Mouse (Mus musculus) embryonic facial prominence, embryonic 13.5 days (tissue): ENCODE data around the gene Rtn4rl1. TPM values are rescaled to one million over a fixed set of nuclear protein-coding genes. Genes with fewer than 3 reads are reported as not detected.

Source experiments
- ATAC-seq: fragments of 200-750 bp; cut with Nextera tagmentation; 2 replicates; pipeline ENCODE4 v1.8.0; 2017; ENCODE audit warnings: low read depth; ENCODE audit not compliant: insufficient number of reproducible peaks, insufficient read depth, low FRiP score, low TSS enrichment
- H3K27ac ChIP-seq: fragments of 300-500 bp; sonication (generic); 2 replicates; pipeline ENCODE4 v1.5.1; 2015; ENCODE audit warnings: moderate library complexity, mild to moderate bottlenecking, inconsistent platforms
- H3K27me3 ChIP-seq: fragments of 300-500 bp; sonication (generic); 2 replicates; pipeline ENCODE4 v1.6.1; 2015; ENCODE audit warnings: mild to moderate bottlenecking, inconsistent platforms
- H3K36me3 ChIP-seq: fragments of 300-500 bp; sonication (generic); 2 replicates; pipeline ENCODE4 v1.6.1; 2015; ENCODE audit warnings: mild to moderate bottlenecking, inconsistent platforms
- H3K4me1 ChIP-seq: fragments of 300-500 bp; sonication (generic); 2 replicates; pipeline ENCODE4 v1.6.1; 2015; ENCODE audit warnings: inconsistent platforms
- H3K4me2 ChIP-seq: fragments of 300-500 bp; sonication (generic); 2 replicates; pipeline ENCODE4 v1.6.1; 2015; ENCODE audit warnings: moderate library complexity, mild to moderate bottlenecking, inconsistent platforms
- H3K4me3 ChIP-seq: fragments of 300-500 bp; sonication (generic); 2 replicates; pipeline ENCODE4 v1.5.1; 2015; ENCODE audit warnings: mild to moderate bottlenecking, inconsistent platforms
- H3K9ac ChIP-seq: fragments of 300-500 bp; sonication (generic); 2 replicates; pipeline ENCODE4 v1.6.1; 2015; ENCODE audit warnings: mild to moderate bottlenecking, inconsistent platforms
- H3K9me3 ChIP-seq: fragments of 300-500 bp; sonication (generic); 2 replicates; pipeline ENCODE4 v1.6.1; 2016; ENCODE audit warnings: inconsistent platforms
- WGBS: fragments of 180-500 bp; shearing (Covaris S2); methylation state at CpG from one replicate; pipeline ENCODE4 v1.1.7; 2015; ENCODE audit warnings: mixed read lengths; 5-methylcytosine and 5-hydroxymethylcytosine counted together
- polyA plus RNA-seq: library from polyadenylated mRNA; unstranded; fragments of >200 nt; fragmentation: Nextera tagmentation; extraction: Ambion mirVana; gene quantifications from 2 replicates; pipeline ENCODE4 v1.2.1, GENCODE M21; 2015

Gene Rtn4rl1
- polyA plus RNA-seq, 1 experiment from 2014 or later, result 7.1 TPM

DNA sequence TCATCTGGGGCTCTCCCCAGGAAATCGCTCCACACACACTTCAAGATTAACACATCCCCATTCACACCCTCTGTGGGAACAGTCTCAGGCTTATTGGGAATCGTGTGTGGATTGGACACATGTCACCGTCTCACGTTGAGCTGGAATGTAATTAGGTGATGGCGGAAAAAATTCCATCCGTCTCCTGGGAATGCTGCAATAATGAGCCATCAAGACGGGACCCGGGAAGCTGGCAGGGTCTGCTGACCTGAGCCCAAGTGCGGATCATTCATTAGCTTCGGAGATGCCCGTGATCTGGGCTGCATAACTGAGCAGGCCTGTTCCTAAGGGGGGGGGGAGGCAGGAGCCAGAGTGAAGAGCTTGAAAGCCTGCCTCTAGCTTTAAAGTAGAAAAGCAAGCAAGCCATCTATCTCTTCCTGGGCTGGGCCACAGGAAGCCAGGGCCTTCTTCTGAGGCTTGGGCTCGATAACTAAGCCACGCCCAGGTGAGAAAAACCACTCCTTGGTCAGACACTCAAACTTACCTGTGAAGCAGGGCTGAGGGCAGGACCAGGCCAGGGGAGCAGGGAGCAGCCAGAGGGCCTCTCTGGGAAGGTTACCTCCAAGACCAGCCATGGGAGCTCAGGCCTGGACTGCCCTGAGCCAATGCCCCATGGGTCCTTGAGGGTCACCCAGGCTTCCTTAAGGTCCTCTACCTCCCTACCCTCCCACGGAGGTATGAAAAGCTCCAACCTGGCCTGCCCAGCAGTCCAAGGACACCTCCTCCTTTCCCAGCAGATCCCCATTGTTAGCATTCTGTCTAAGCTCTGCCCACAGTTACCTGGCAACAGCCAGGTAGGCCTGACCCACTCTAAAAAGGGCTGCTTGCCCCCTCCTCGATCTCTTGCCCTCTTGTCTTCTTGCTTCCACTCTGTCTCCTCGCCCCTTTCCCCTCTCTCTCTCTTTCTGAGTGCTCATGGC is 52.1 kb downstream of the Rtn4rl1 start:
- ATAC-seq, result no peak
- 56% methylated on average over 16 of the region's 16 CpGs for WGBS
- Histone ChIP-seq H3K9ac (no peak overlapping the region), H3K4me1 (peaks cover 25% of the 10 kb centered on the region), H3K9me3 (no peaks in the 10 kb centered on the region), H3K27ac (no peak overlapping the region), H3K4me3 (no peak overlapping the region), H3K36me3 (no peaks in the 10 kb centered on the region), H3K4me2 (no peak overlapping the region), H3K27me3 (no peaks in the 10 kb centered on the region)

DNA sequence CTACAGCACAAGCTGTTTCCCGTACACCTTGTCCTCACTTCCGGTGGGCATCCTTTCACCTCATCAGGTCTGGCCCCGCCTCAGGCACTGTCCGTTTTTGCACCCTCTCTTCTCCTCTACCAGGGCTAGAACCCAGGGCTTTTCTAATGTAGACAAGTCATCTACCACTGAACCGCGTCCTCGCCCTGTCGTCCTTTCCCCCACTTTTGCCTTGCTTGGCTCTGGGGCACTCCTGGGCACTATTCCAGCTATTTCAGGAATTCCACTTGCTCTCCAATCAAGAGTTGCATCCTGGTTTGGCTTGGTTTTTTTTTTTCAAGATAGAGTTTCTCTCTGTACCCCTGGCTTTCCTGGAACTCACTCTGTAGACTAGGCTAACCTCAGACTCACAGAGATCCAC is 53.0 kb downstream of the Rtn4rl1 start:
- Histone ChIP-seq H3K4me1 (peaks cover 29% of the 10 kb centered on the region), H3K9me3 (no peaks in the 10 kb centered on the region), H3K27ac (no peak overlapping the region), H3K4me2 (no peak overlapping the region), H3K27me3 (no peaks in the 10 kb centered on the region), H3K9ac (no peak overlapping the region), H3K4me3 (no peak overlapping the region), H3K36me3 (no peaks in the 10 kb centered on the region)
- 76% methylated on average over 8 of the region's 8 CpGs for WGBS
- ATAC-seq, result no peak

DNA sequence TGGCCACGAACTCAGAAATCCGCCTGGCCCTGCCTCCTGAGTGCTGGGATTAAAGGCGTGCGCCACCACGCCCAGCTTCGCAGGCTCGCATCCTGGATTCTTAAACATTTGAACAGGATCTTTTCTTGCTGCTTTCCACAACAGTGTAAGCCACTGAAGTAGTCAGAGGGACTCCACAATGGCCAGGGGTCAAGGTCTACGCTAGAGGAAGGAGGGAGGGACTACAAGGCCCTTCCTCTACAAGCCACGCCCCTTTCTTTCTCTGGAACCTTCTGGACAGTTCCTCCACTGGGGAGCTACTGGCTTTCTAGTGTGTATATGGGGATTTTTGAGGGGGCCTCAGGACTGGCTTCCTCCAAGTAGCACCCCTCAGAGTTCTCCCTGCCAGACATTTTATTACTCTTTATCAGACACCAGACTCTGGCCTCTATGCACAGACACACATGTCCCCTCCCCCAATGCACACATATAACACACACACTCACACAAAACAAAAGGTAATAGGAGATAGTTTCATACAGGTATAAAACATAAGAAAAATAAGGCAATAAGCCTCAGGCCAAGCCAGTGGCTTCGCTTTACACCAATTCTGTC is 53.7 kb downstream of the Rtn4rl1 start:
- Histone ChIP-seq H3K9me3 (no peaks in the 10 kb centered on the region), H3K36me3 (no peaks in the 10 kb centered on the region), H3K27me3 (no peaks in the 10 kb centered on the region), H3K9ac (no peak overlapping the region), H3K4me1 (peaks cover 29% of the 10 kb centered on the region), H3K27ac (no peak overlapping the region), H3K4me2 (no peak overlapping the region), H3K4me3 (no peak overlapping the region)
- 94% methylated on average over 10 of the region's 10 CpGs for WGBS
- no peak for ATAC-seq

- WGBS, result 78% methylated on average over 9 of the region's 9 CpGs
- Histone ChIP-seq H3K27ac (no peak overlapping the region), H3K27me3 (no peaks in the 10 kb centered on the region), H3K36me3 (no peaks in the 10 kb centered on the region), H3K4me1 (peaks cover 34% of the 10 kb centered on the region), H3K9ac (no peak overlapping the region), H3K4me2 (no peak overlapping the region), H3K9me3 (no peaks in the 10 kb centered on the region), H3K4me3 (no peak overlapping the region)
- ATAC-seq, result no peak
Observed at GRCm38 (mm10) chr11:75249588-75249987, 56.0 kb downstream of the Rtn4rl1 start.

DNA sequence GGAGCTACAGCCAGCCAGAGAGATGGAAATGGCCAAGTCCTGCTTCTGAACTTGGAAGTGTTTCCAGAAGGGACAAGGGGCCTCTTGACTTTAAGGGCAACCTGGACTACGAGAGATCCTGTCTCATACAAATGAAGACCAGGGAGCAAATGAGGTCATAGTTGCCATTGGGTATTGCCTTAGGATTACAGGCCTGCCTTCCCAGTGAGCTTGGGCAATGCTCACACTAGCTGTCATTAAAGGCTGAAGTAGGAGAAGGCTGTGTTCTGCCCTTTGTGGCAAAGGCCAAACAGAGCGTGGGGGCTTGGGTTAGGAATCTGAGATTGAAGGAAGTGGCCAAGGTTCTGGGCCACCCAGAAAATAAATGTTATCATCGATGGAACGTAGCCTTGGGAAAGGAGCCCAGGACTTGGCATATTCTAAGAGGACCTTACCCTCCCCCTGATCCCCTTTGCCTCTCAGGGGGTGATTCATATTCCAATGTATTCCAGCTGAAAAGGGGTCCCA is 57.5 kb downstream of the Rtn4rl1 start:
- whole genome bisulfite sequencing, result 69% methylated on average over 4 of the region's 4 CpGs
- no peaks in the 10 kb centered on the region for H3K9me3 ChIP-seq
- no peak overlapping the region for H3K27ac ChIP-seq
- ATAC-seq, result no peak
- H3K4me3 ChIP-seq, result no peak overlapping the region
- H3K36me3 ChIP-seq, result no peaks in the 10 kb centered on the region
- H3K9ac ChIP-seq, result no peak overlapping the region
- H3K4me2 ChIP-seq, result no peak overlapping the region
- peaks cover 30% of the 10 kb centered on the region for H3K4me1 ChIP-seq
- H3K27me3 ChIP-seq, result no peaks in the 10 kb centered on the region

DNA sequence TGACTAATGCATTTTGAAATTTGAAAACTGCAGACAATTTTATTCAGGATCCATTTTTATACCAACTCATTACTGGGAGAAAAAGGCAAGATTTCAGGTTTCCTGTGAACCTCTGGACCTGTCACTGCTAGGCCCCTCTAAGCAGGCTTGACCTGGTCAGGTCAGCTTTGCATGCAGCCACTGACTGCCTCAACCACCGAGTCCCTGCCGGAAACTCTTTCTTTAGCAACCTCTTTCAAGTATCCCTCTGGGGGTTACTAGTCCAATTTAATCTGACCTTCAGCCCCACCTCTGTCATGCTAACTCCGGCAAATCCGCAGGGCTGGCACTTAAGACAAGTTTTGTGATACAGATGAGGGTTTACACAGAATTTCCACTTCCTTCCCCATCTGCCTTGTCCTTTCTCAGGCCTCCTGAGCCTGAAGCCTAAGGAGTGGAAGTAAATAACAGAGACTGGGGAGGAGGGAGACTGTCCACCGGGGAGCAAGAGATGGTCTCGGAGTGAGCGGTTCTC is 58.0 kb downstream of the Rtn4rl1 start:
- no peaks in the 10 kb centered on the region for H3K36me3 ChIP-seq
- peaks cover 29% of the 10 kb centered on the region for H3K4me1 ChIP-seq
- no peak overlapping the region for H3K4me2 ChIP-seq
- no peak overlapping the region for H3K4me3 ChIP-seq
- ATAC-seq, result no peak
- 42% methylated on average over 7 of the region's 7 CpGs for WGBS
- no peaks in the 10 kb centered on the region for H3K9me3 ChIP-seq
- H3K9ac ChIP-seq, result no peak overlapping the region
- H3K27me3 ChIP-seq, result no peaks in the 10 kb centered on the region
- H3K27ac ChIP-seq, result no peak overlapping the region

DNA sequence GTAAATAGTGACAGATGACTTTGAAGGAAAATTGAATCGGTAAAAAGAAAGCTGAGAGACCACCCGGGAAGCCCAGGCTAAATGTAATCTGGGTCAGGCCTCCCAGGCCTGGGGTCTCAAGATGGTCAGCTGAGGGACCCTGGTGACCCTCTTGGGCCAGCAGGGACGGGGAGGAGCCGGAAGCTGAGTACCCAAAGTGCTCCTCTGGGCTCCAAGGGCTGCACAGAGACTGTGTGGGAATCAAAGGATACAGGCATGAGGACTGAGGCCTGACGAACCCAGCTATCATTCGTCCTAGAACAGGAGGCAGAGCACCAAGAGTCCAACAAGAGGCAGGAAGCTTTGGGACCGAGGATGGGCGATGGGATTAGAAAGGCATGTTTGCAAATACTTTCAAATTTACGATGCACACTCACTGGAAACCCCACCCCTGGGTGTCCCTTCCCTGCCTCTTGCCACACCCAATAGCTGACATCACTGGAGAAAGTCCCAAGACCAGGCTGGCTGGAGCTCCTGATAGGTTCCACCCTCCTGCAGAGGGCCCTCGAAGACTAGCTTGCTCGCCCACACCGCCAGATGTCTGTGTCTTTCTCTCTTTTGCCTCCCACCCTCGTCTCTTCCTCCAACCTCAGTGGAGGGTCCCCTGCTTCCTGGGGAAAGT is 60.8 kb downstream of the Rtn4rl1 start:
- Histone ChIP-seq H3K4me2 (peak overlapping the region; percentile 31), H3K36me3 (no peaks in the 10 kb centered on the region), H3K27me3 (no peaks in the 10 kb centered on the region), H3K9ac (peak overlapping the region; percentile 27; the same call in 1 of the 2 replicates), H3K9me3 (no peaks in the 10 kb centered on the region), H3K27ac (peak overlapping the region; percentile 48; the same call in 1 of the 2 replicates), H3K4me1 (peaks cover 21% of the 10 kb centered on the region), H3K4me3 (no peak overlapping the region)
- ATAC-seq, result no peak
- WGBS, result 53% methylated on average over 13 of the region's 13 CpGs

DNA sequence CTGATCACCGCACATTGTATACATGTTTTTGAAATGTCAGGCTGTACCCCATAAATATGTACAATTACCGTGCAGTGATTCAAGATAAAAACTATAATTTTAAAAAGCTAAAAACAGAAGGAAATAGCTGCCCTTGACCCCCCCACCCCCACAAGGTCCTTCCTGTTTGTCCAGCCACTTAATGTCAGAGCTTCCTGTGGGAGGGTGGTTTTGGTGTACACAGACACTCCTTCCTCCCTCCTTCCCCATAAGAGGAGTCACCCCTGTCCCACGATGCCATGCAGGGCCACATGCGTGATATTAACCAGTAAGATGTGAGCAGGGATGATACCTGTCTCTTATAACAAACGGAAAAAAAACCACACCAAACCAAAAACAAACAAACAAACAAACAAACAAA is 61.7 kb downstream of the Rtn4rl1 start:
- Histone ChIP-seq H3K27ac (no peak overlapping the region), H3K4me2 (no peak overlapping the region), H3K36me3 (no peaks in the 10 kb centered on the region), H3K9ac (no peak overlapping the region), H3K27me3 (no peaks in the 10 kb centered on the region), H3K4me3 (no peak overlapping the region), H3K4me1 (peaks cover 13% of the 10 kb centered on the region), H3K9me3 (no peaks in the 10 kb centered on the region)
- WGBS, result 82% methylated on average over 5 of the region's 5 CpGs
- ATAC-seq, result no peak

- Histone ChIP-seq H3K9me3 (no peaks in the 10 kb centered on the region), H3K9ac (no peak overlapping the region), H3K27me3 (no peaks in the 10 kb centered on the region), H3K36me3 (no peaks in the 10 kb centered on the region), H3K4me3 (no peak overlapping the region), H3K27ac (no peak overlapping the region), H3K4me2 (no peak overlapping the region), H3K4me1 (peaks cover 13% of the 10 kb centered on the region)
- 75% methylated on average over 4 of the region's 4 CpGs for WGBS
- ATAC-seq, result no peak
Observed at GRCm38 (mm10) chr11:75257056-75257648, 63.6 kb downstream of the Rtn4rl1 start.

DNA sequence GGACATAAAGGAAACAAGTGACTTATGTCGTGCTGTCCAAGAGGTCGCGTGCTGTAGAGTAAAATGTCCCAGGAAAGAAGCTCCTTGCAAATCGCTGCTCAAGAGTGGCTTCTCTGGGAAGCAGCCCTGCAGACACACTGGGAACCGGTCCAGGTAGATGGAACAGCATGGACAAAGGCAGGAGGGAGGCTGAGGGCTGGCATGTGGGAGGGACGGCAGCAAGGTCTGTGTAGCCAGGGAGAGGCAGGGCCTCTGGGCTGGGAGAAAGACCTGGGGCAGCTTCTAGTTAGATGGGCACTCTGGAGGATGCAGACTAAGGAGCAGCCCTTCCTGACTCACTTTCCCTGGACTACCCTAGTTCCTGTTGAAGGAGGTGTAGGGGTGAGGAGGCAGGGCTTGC is 65.8 kb downstream of the Rtn4rl1 start:
- Histone ChIP-seq H3K27me3 (no peaks in the 10 kb centered on the region), H3K36me3 (no peaks in the 10 kb centered on the region), H3K9ac (no peak overlapping the region), H3K9me3 (no peaks in the 10 kb centered on the region), H3K4me1 (peaks cover 31% of the 10 kb centered on the region), H3K4me3 (no peak overlapping the region), H3K4me2 (no peak overlapping the region), H3K27ac (no peak overlapping the region)
- ATAC-seq, result no peak
- WGBS, result 75% methylated on average over 6 of the region's 6 CpGs

GRCm38 (mm10) chr11:75259996-75260561 is 66.5 kb downstream of the Rtn4rl1 start:
- ATAC-seq, result no peak
- no peak overlapping the region for H3K4me3 ChIP-seq
- 65% methylated on average over 10 of the region's 10 CpGs for WGBS
- peaks cover 25% of the 10 kb centered on the region for H3K4me1 ChIP-seq
- H3K36me3 ChIP-seq, result no peaks in the 10 kb centered on the region
- no peaks in the 10 kb centered on the region for H3K27me3 ChIP-seq
- 0 out of 2 replicates have a peak overlapping the region, but pooled peaks have one; percentile 7 for H3K9ac ChIP-seq
- H3K27ac ChIP-seq, result no peak overlapping the region
- H3K4me2 ChIP-seq, result no peak overlapping the region
- H3K9me3 ChIP-seq, result no peaks in the 10 kb centered on the region
